Mouse (Mus musculus) ovary, postnatal 36 days (tissue): ENCODE data around the gene Olfr1185-ps1.
"Not testable (repeated sequence)": the region's sequence is repeated elsewhere in the genome, so short reads cannot be mapped to it uniquely, and the experiment has no call there.

Experiments
- DNase-seq: peaks from one replicate; pipeline ENCODE4 v3.0.0; 2022; ENCODE audit warnings: low spot score, mixed read lengths

The Olfr1185-ps1 gene

GRCm38 (mm10) chr2:88493020-88493419 is at the start of gene Olfr1185-ps1:
Gene Olfr1185-ps1, plus strand, starts transcription at chr2:88493320.
- no peak for DNase-seq

- DNase-seq = no peak
Measured at GRCm38 (mm10) chr2:88449031-88449430, 44.1 kb upstream of the Olfr1185-ps1 start, which contains the start of gene Gm13757. Gene Gm13757, minus strand, starts transcription at chr2:88449131.

DNA sequence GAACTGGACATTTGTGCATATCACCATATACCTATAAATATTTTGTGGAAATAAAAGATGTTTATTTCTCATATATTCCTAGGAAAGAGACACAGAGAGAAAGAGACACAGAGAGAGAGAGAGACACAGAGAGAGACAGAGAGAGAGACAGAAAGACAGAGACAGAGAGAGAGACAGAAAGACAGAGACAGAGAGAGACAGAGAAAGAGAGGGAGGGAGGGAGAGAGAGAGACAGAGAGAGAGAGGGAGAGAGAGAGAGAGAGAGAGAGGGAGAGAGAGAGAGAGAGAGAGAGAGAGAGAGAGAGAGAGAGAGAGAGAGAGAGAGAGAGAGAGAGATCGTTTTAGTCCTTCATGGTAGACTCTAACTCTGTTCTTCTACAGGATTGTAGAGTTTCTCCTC is 38.6 kb upstream of the Olfr1185-ps1 start, which contains the start of gene Olfr1183:
Gene Olfr1183, plus strand, starts transcription at position 301 of the 400 bp plus-strand sequence.
- DNase-seq = not testable (repeated sequence)

GRCm38 (mm10) chr2:88483298-88483697 is 9.8 kb upstream of the Olfr1185-ps1 start, which contains the start of gene Olfr1184:
Gene Olfr1184, plus strand, starts transcription at chr2:88483598.
- no peak for DNase-seq

DNA sequence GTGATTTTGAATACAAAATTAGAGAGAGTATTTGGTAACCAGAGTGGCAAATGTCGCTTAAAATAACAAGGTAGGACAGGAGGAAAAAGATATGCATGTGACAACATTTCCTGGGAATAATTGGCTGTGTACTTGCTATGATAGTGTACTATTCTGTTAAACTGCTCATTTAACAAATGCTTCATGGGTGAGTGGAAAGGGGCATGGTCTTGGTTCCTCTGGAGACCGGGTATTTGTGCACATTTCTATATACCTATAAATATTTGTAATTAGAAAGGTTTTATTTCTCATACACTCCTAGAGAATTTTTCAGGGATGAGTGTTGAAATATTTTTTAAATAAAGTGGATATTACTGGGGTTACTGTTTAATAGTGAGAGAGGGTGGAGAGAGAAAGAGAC is 25.1 kb downstream of the Olfr1185-ps1 start, which contains the start of gene Olfr1186:
Gene Olfr1186, plus strand, starts transcription at position 301 of the 400 bp plus-strand sequence.
- DNase-seq = no peak

GRCm38 (mm10) chr2:88525720-88526119 is 32.6 kb downstream of the Olfr1185-ps1 start:
- DNase-seq = no peak
